Mouse (Mus musculus): ENCODE results near the gene Maats1.
"Not testable (repeated sequence)": the region's sequence is repeated elsewhere in the genome, so short reads cannot be mapped to it uniquely, and the experiment has no call there.

The Maats1 gene

DNA sequence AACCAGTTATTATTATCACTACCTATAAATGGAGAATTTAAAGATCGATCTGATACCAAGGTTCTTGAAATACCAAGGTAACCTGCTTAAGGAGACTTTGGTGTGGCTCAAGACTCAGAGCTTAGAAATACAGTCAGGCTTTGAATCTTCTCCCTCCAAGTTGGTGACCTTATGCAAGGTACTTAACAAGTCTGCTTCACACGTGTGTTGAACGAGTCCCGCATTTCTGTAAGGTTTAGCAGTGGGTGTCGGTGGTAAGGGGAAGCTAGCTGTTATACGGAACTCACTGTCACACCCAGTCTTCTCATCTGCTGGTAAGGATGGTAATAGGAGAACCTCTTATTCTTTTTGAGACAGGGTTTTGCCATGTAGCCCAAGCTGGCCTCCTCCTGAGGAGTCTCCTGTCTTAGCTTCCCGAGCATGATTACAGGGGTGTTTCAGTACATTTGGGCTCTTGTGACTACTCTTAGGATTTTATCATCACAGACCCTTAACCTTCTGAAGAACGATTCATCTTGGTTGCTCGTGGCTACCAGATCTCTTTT, 6.3 kb upstream of the Maats1 start:
- no peak for DNase-seq (ENCODE audit: low read depth, low spot score)

DNA sequence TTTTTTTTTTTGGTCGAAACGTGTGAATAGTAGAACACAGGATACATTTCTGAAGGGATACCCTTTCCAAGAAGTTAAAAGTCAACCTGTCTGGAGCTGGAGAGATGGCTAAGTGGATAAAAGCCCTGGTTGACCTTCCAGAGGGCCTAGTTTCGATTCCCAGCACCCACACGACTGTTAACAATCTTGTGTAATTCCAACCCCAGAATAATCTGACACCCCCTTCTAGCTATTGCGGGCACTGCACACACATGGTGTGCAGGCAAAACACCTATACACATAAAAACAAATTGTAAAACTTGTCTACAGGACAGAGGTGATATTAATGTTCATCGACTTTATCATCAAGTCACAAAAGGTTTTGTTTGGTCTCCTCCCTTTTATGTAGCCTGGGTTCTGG, 5.6 kb upstream of the Maats1 start:
- DNase-seq (ENCODE audit: low read depth, low spot score): no peak

- peak; percentile 97 for DNase-seq (ENCODE audit: low read depth, low spot score)
These were observed 4.8 kb upstream of the Maats1 start, which contains the start of the genes Cox17 and Gm21987 for GRCm38 (mm10) chr16:38346529-38347325. Gene Cox17, plus strand, starts transcription at chr16:38346991. Gene Gm21987, plus strand, starts transcription at chr16:38347040.

DNA sequence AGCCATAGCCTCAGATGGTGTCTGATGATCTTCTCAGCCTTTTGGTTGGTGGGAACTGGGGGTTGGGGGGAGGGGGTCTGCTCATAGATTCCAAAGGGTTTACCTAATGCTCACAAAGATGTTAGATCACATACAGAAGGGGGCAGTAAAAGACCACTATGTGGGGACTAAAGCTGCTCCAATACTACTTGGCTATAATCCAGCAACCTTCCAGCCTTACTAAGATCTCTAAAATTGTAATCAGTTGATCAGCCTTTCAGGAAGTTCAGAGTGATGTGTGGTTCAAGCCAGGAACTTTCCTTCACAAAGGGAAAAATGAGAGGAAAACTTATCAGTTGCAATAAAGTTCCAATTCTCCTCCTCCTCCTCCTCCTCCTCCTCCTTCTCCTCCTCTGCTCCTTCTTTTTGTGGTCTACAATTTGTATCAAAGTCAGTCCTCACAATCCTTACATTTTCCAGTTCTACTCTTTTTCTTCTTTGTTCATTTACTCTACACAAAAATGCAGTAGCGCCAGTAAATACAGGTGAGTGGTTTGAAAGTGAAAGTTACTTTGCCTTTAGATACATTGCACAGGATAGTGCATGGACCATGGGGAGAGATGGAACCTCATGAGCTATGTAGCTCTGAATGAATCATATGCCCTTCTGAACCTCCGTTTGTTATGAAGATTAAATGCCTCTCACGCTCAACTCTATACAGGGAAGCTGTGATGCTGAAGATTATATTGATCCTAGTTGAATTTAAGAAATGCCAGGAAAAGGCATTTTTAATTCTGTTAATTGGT, 3.2 kb upstream of the Maats1 start:
- DNase-seq (ENCODE audit: low read depth, low spot score): peak; percentile 58

- not testable (repeated sequence) for DNase-seq (ENCODE audit: low read depth, low spot score)
These were observed 3.9 kb downstream of the Maats1 start for GRCm38 (mm10) chr16:38338077-38338476.

DNA sequence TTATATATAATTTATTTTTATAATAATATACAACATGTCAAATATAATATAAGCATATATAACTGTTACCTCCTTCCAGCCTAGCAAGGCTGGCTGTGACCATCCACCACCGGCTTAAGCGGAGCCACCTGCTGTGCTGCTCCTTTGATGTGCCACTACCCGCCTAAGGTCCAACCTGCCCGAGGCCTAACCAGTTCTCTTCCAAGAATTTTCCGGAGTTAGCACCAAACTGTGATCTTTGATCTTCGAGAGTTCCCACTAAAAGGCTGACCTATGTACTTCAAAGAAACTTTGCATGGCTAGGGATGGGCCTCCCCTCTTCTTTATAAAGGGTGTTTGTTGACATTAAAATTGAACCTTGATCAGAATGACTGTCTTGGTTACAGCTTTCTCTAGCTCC, 7.5 kb downstream of the Maats1 start:
- DNase-seq (ENCODE audit: low read depth, low spot score): no peak

DNA sequence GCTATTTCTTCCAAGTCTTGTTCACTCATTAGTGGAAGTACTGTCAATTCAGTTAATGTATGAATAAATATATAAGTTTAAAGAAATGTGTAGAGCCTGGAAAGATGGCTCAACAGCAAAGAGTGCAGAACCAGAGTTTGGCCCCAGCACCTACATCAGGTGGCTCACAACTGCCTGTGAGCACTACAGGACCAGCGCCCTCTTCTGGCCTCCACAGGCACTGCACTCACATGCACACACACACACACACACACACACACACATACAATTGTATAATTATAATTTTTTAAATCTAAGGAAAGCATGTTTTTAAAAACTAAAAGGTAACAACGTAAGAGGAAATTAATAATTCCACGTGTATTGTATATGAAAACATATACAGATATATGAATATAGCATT, 12.6 kb downstream of the Maats1 start:
- DNase-seq (ENCODE audit: low read depth, low spot score): no peak

- no peak for DNase-seq (ENCODE audit: low read depth, low spot score)
These were observed 15.1 kb downstream of the Maats1 start for GRCm38 (mm10) chr16:38326778-38327397.

GRCm38 (mm10) chr16:38324311-38324710, 17.6 kb downstream of the Maats1 start:
- no peak for DNase-seq (ENCODE audit: low read depth, low spot score)

DNA sequence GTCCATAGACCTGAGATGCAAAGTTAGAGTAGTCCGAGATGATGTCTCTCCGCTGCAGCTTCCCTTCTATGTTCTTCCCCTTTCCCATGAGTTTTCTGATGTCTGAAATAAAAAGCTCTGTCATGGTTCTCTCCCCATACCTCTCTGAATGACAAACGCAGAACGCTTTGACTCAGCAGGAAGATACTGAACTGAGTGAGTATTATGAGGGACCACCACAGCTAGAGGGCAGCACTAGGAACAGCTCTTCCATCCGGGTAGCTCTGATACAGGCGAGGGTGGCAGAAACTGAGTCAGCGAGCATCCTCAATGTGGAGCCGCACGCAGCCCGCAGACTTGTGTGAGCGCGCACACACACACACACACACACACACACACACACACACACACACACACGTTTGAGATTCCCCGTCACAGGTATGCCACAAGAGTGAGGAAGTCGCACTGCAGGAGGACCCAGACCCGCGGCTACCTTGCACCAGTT, 20.4 kb downstream of the Maats1 start:
- DNase-seq (ENCODE audit: low read depth, low spot score): no peak

GRCm38 (mm10) chr16:38319087-38319486, 22.9 kb downstream of the Maats1 start:
- no peak for DNase-seq (ENCODE audit: low read depth, low spot score)

- no peak for DNase-seq (ENCODE audit: low read depth, low spot score)
These were observed 23.5 kb downstream of the Maats1 start for GRCm38 (mm10) chr16:38318492-38318891.

GRCm38 (mm10) chr16:38308195-38308594, 33.7 kb downstream of the Maats1 start:
- no peak for DNase-seq (ENCODE audit: low read depth, low spot score)

DNA sequence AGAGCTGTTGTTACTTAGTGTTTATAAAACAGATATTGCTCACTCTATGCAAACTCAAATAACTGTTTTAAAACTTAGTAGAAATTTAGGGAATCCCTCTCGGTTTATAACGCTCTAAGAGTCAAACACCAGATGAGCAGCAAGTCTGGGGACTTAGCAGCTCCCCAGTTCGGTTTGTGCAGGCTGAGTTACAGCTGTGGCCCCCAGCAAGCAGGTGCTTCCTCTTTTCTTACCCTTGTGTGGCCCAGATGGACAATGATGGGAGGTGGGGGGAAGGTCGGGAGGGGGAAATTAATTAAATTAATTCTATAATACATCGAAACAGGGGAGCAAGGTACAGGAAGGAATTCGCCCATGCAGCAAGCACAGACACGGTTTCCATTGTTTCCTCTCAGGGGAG, 34.3 kb downstream of the Maats1 start:
- no peak for DNase-seq (ENCODE audit: low read depth, low spot score)

GRCm38 (mm10) chr16:38307221-38307605, 34.7 kb downstream of the Maats1 start:
- no peak for DNase-seq (ENCODE audit: low read depth, low spot score)

DNA sequence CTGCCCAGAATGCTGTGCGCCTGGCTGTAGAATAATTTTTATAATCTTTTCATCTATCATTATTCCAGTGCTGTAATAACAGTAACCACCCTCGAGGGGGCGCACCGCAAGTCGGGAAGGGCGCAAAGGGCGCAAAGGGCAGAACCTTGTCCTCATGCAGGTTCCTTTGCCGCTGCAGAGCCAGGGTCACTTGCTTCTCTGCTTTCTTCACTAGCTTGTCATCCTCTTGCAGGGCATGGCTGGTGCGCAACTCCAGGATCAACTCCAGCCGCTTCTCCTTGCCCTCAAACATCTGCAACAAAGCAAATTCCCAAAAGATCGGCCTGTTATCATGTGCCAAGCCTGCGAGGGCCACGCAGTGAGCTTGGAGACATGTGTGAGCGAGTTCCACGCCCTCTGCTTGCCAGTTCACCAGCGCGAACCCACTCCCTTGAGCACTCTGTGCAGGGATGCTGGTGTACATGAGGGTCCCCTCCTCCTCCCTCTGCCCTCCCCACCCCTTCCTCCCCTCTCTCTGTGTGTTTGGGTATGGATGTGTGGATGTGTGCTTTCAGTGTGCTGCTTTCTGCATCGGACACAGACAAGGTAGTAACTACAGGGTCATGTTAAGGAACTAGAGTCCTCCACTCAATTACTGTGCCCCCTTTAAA, 35.2 kb downstream of the Maats1 start:
- DNase-seq (ENCODE audit: low read depth, low spot score): no peak

DNA sequence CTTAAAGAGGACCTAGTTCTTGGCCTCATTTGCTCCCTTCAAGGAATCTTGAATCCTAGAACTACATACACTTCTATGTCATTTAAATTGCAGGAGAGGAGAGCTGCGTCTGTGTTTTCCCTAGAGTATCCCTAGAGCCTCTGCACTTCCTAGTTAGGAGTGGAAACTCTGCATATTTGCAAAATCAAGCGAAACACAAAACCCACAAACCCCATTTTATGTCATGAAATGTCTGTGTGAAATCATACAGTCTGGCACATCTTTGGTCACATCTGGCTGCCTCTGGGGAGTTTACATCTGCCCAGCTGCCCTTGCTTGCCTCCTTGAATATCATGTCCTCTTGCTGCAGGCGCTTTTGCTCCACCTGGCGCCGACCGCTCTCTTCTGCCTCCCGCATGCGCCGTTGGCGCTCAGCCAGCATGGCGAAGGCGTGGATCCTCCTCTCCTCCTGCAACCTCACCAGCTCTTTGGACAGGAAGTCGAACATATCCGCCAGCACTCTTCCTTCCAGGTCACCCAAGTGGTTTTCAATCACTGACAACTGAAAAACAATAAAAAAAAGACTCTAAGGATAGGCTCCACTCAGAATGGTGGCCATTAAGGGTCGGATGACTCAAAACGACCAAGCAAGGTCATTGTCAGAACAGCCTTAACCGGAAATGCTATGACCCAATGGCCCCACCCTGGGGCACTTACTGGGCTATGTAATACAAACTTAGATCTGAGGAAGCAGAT, 37.3 kb downstream of the Maats1 start:
- no peak for DNase-seq (ENCODE audit: low read depth, low spot score)

- no peak for DNase-seq (ENCODE audit: low read depth, low spot score)
These were observed 39.6 kb downstream of the Maats1 start for GRCm38 (mm10) chr16:38302367-38302766.

- no peak for DNase-seq (ENCODE audit: low read depth, low spot score)
These were observed 43.5 kb downstream of the Maats1 start for GRCm38 (mm10) chr16:38298410-38298809.

DNA sequence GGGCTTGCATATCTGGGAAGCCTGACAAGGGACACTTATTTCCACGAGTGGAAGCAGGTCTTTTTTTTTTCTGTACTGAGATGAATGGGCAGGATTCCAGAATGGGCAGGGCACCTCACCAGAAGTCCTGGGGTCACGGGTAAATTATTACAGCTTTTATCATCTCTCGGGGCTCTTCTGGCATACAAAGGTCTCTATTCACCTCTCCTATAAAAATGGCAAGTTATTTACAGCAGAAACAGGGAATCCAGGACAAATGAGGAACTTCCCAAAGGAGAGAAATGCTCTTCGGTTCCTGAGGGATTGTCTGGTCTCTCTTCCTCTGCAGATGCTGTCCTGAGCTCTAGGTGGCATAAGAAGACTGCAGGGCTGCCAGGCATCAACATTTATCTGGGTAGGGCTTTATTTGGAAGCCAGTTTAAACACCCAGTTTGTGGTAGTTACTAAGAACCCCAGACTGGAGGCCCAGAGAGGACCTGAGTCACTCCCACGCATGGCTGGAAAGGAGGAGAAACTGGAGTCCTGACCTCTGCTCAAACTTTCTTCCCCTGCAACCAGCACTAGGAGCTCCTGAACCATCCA, 46.5 kb downstream of the Maats1 start:
- no peak for DNase-seq (ENCODE audit: low read depth, low spot score)
